Mouse (Mus musculus): ENCODE results near the gene H2-D1.
"Not testable (repeated sequence)": the region's sequence is repeated elsewhere in the genome, so short reads cannot be mapped to it uniquely, and the experiment has no call there.

DNA sequence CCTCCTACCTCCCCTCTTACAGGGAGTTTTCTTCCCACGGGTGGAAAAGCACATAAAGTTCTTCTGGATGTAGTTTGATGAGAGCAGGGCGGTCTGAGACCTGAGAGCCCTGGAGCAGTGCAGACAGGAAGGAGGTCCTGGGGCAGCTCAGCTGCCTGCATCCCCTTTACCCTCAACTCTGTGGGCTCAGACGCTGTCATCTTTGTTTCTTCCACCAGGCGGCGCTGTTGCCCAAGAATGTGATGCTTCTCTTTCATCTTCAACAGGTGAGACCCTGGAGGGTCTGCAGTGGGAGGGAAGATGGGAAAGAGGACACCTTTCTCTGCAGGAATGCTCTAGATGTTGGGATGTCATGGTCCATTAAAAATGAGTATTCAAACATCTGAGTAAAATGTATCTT, 33.3 kb downstream of the H2-D1 start:
- TF ChIP-seq CTCF (IDR thresholded peaks at IDR 0.05) = peak; percentile 78
- TF ChIP-seq POLR2A, EP300 (IDR thresholded peaks at IDR 0.05; ENCODE audit: insufficient read depth, low read depth, low read length): not testable (repeated sequence)
